Mouse (Mus musculus): ENCODE data around the gene Pnpla6.

GRCm38 (mm10) chr8:3546511-3546910 lies 31.3 kb downstream of the Pnpla6 start:
- no peak for TF ChIP-seq ZC3H11A (IDR thresholded peaks at IDR 0.05; ENCODE audit: borderline replicate concordance, low read depth, low read length)
- TF ChIP-seq HCFC1 (IDR thresholded peaks at IDR 0.05; ENCODE audit: borderline replicate concordance, insufficient read depth, low read length), result no peak
- no peak for TF ChIP-seq ZNF384 (IDR thresholded peaks at IDR 0.05; ENCODE audit: low read depth, low read length)
- TF ChIP-seq MAFK (IDR thresholded peaks at IDR 0.05; ENCODE audit: insufficient read depth, low read depth, low read length), result no peak

Data from ES-E14 (cell line).